Mouse (Mus musculus): Measurements from ENCODE around the gene Tpcn2. TPM values are rescaled to one million over a fixed set of nuclear protein-coding genes. Genes with fewer than 3 reads are reported as not detected.

The Tpcn2 gene
- polyA plus RNA-seq, 1 experiment = not detected

DNA sequence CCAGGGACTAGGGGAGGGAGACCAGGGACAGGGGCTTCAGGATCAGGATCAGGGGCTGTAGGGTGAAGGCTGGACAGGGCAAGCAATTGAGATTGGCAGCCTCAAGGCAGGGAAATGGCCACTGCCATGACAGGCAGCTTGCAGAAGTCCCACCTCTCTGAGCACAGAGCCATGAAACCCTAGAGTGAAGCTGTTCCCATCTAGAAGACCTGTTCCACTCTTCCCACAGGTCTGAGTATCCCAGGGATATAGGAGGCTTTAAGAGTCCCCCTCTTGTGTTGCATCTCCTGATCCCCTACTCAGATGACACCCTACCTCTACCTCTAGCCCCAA lies 17.2 kb upstream of the Tpcn2 start:
- no peaks in the 10 kb centered on the region for H3K9me3 ChIP-seq (ENCODE audit: control insufficient read depth, low read length)
- TF ChIP-seq TAL1 (IDR thresholded peaks at IDR 0.05; ENCODE audit: low read length) = no peak
- no peak for TF ChIP-seq GATA1 (IDR thresholded peaks at IDR 0.05; ENCODE audit: low read length)

DNA sequence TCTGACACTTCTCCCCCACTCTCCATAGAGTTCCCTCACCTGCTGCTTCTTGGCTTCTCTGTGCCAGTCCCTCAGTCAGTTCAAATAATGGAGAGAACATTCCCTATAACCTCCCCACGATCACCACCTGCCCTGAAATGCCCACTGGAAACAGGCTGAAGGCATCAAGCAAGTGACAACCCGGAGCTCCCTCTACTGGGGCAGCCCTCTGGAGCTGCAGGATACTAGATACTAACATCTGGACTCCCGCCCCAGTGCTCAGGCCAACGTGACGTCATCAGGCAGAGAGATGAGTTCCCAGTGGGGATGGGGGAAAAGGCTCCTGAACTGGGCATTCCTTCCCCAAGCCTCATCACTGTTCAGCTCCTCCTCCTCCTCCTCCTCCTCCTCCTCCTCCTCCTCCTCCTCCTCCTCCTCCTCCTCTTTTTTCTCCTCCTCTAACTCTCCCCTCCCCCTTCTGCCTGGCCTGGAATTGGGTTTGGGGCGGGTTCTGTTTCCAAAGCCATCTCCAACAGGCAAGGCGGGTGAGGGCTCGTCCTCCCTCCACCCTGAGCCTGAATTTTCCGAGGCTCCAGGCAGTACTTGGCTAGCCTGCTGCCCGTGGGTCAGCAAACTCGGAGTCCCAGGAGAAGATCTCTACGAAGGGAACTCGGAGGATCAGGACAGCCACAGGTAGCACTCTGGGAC lies 16.7 kb upstream of the Tpcn2 start, which contains the start of gene Mrgprf:
Gene Mrgprf, plus strand, starts transcription at position 508 of the 687 bp plus-strand sequence.
- no peaks in the 10 kb centered on the region for H3K36me3 ChIP-seq (ENCODE audit: control insufficient read depth)
- no peak for TF ChIP-seq TAL1 (IDR thresholded peaks at IDR 0.05; ENCODE audit: low read length)
- no peak for TF ChIP-seq GATA1 (IDR thresholded peaks at IDR 0.05; ENCODE audit: low read length)
- no peaks in the 10 kb centered on the region for H3K27me3 ChIP-seq (ENCODE audit: control insufficient read depth)
- peaks cover 5% of the 10 kb centered on the region for H3K4me1 ChIP-seq (ENCODE audit: control insufficient read depth)
- H3K4me3 ChIP-seq (replicated peaks) = no peak within 1 kb of the TSS
- H3K9me3 ChIP-seq (ENCODE audit: control insufficient read depth, low read length) = no peaks in the 10 kb centered on the region

More for the DNA sequence above, 17.2 kb upstream of the Tpcn2 start:
- no peaks in the 10 kb centered on the region for H3K27me3 ChIP-seq (ENCODE audit: control insufficient read depth)
- H3K4me3 ChIP-seq (replicated peaks) = no peak overlapping the region
- no peaks in the 10 kb centered on the region for H3K36me3 ChIP-seq (ENCODE audit: control insufficient read depth)
- peaks cover 5% of the 10 kb centered on the region for H3K4me1 ChIP-seq (ENCODE audit: control insufficient read depth)

- Histone ChIP-seq H3K4me3 (replicated peaks) (no peak overlapping the region), H3K9me3 (ENCODE audit: control insufficient read depth, low read length) (no peaks in the 10 kb centered on the region), H3K4me1 (ENCODE audit: control insufficient read depth) (peaks cover 5% of the 10 kb centered on the region), H3K27me3 (ENCODE audit: control insufficient read depth) (no peaks in the 10 kb centered on the region), H3K36me3 (ENCODE audit: control insufficient read depth) (no peaks in the 10 kb centered on the region)
- no peak for TF ChIP-seq TAL1 (IDR thresholded peaks at IDR 0.05; ENCODE audit: low read length)
- no peak for TF ChIP-seq GATA1 (IDR thresholded peaks at IDR 0.05; ENCODE audit: low read length)
Measured at GRCm38 (mm10) chr7:145299562-145300320, 15.9 kb upstream of the Tpcn2 start.

DNA sequence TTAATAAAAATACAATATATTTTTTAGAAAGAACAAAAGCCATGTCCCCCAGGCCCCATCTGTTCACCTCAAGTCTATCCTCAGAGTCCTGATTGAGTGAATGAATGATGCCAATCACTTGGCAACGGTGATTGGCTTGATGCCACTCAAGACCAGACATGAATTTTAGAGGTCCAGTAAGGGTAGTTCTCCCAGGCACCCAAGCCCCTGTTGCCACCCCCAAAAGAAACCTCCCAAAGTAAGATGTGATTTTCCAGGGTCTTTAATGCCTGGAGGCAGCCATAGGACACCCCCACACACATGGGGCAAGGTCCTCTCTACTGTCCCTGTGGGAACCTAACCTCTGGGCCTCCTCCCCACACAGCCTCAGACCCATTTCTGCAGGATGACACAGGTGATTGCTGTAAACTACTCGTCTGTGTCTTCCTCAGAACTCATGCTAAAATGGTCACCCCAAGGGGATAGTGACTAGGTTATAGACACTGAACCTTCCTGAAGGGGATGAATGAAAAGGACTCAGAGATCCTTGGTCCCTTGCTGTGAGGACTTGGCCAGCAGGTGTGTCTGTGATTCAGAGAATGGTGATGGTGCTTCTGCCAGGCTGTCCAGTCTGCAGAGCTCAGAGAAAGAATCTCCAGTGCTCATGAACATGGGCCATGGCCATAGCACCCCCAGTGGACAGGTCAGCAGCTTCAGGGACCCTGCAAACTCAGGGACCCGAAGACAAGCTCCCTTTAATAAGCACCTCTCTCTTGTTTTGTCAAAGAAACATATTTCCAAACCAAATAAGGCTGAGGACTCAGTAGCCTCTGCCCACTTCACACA lies 15.1 kb upstream of the Tpcn2 start:
- no peak overlapping the region for H3K4me3 ChIP-seq (replicated peaks)
- no peaks in the 10 kb centered on the region for H3K9me3 ChIP-seq (ENCODE audit: control insufficient read depth, low read length)
- TF ChIP-seq TAL1 (IDR thresholded peaks at IDR 0.05; ENCODE audit: low read length) (no peak), GATA1 (IDR thresholded peaks at IDR 0.05; ENCODE audit: low read length) (no peak)
- no peaks in the 10 kb centered on the region for H3K27me3 ChIP-seq (ENCODE audit: control insufficient read depth)
- H3K36me3 ChIP-seq (ENCODE audit: control insufficient read depth) = no peaks in the 10 kb centered on the region
- peaks cover 5% of the 10 kb centered on the region for H3K4me1 ChIP-seq (ENCODE audit: control insufficient read depth)

DNA sequence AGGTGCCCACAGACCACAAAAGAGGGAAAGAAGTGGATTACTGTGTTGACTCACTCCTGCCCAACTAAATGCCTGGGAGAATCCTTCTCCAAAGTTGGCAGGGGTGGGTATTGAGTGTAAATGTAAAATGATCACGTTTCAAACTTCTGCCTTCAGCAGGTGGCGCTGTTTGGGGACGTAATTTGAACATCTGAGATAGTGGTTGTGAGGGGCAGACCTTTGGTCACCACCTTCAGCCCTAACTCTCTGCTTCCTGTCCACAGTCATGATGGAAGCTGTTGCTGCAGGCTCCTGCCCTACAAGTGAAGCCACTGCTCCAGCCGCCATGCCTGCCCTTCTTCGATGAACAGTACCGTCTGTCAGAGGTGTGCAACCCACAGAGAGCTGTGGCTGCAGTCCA lies 10.0 kb upstream of the Tpcn2 start:
- no peaks in the 10 kb centered on the region for H3K9me3 ChIP-seq (ENCODE audit: control insufficient read depth, low read length)
- no peaks in the 10 kb centered on the region for H3K36me3 ChIP-seq (ENCODE audit: control insufficient read depth)
- TF ChIP-seq GATA1 (IDR thresholded peaks at IDR 0.05; ENCODE audit: low read length) (no peak), TAL1 (IDR thresholded peaks at IDR 0.05; ENCODE audit: low read length) (no peak)
- H3K27me3 ChIP-seq (ENCODE audit: control insufficient read depth) = no peaks in the 10 kb centered on the region
- no peak overlapping the region for H3K4me3 ChIP-seq (replicated peaks)
- H3K4me1 ChIP-seq (ENCODE audit: control insufficient read depth) = no peaks in the 10 kb centered on the region

- Histone ChIP-seq H3K36me3 (ENCODE audit: control insufficient read depth) (no peaks in the 10 kb centered on the region), H3K4me3 (replicated peaks) (no peak overlapping the region), H3K27me3 (ENCODE audit: control insufficient read depth) (no peaks in the 10 kb centered on the region), H3K9me3 (ENCODE audit: control insufficient read depth, low read length) (no peaks in the 10 kb centered on the region), H3K4me1 (ENCODE audit: control insufficient read depth) (no peaks in the 10 kb centered on the region)
- no peak for TF ChIP-seq GATA1 (IDR thresholded peaks at IDR 0.05; ENCODE audit: low read length)
- TF ChIP-seq TAL1 (IDR thresholded peaks at IDR 0.05; ENCODE audit: low read length) = no peak
Measured at GRCm38 (mm10) chr7:145292726-145293125, 8.9 kb upstream of the Tpcn2 start.

GRCm38 (mm10) chr7:145291847-145292246 lies 8.0 kb upstream of the Tpcn2 start:
- TF ChIP-seq GATA1 (IDR thresholded peaks at IDR 0.05; ENCODE audit: low read length) = no peak
- no peak for TF ChIP-seq TAL1 (IDR thresholded peaks at IDR 0.05; ENCODE audit: low read length)
- H3K4me1 ChIP-seq (ENCODE audit: control insufficient read depth) = no peaks in the 10 kb centered on the region
- H3K4me3 ChIP-seq (replicated peaks) = no peak overlapping the region
- H3K36me3 ChIP-seq (ENCODE audit: control insufficient read depth) = no peaks in the 10 kb centered on the region
- no peaks in the 10 kb centered on the region for H3K27me3 ChIP-seq (ENCODE audit: control insufficient read depth)
- H3K9me3 ChIP-seq (ENCODE audit: control insufficient read depth, low read length) = no peaks in the 10 kb centered on the region

DNA sequence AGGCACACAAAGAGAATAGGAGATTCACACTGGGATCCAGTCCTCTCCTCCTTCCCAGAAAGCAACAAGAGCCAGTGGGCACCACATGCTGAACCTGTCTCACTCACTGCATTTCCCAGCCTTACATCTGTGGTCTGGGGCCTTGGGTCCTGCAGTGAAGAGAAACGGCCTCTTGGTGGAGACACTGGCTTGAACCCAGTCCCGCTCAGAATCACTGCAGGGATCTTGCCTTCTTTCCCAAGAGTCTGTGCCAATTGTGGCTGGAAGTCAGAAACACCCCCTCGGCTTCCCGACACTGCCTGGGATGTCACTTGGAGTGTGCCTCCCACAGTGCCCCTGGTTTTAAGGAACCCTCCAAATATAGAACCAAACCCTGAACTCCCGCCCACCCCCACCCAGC lies 5.5 kb upstream of the Tpcn2 start:
- H3K4me3 ChIP-seq (replicated peaks) = no peak overlapping the region
- no peaks in the 10 kb centered on the region for H3K36me3 ChIP-seq (ENCODE audit: control insufficient read depth)
- TF ChIP-seq TAL1 (IDR thresholded peaks at IDR 0.05; ENCODE audit: low read length) (no peak), GATA1 (IDR thresholded peaks at IDR 0.05; ENCODE audit: low read length) (no peak)

GRCm38 (mm10) chr7:145287410-145287809 lies 3.6 kb upstream of the Tpcn2 start:
- Histone ChIP-seq H3K4me3 (replicated peaks) (no peak overlapping the region), H3K9me3 (ENCODE audit: control insufficient read depth, low read length) (no peaks in the 10 kb centered on the region), H3K4me1 (ENCODE audit: control insufficient read depth) (peaks cover 14% of the 10 kb centered on the region), H3K27me3 (ENCODE audit: control insufficient read depth) (no peaks in the 10 kb centered on the region), H3K36me3 (ENCODE audit: control insufficient read depth) (no peaks in the 10 kb centered on the region)
- TF ChIP-seq TAL1 (IDR thresholded peaks at IDR 0.05; ENCODE audit: low read length) (no peak), GATA1 (IDR thresholded peaks at IDR 0.05; ENCODE audit: low read length) (no peak)

More for the DNA sequence above, 5.5 kb upstream of the Tpcn2 start:
- H3K9me3 ChIP-seq (ENCODE audit: control insufficient read depth, low read length) = no peaks in the 10 kb centered on the region
- no peaks in the 10 kb centered on the region for H3K27me3 ChIP-seq (ENCODE audit: control insufficient read depth)
- H3K4me1 ChIP-seq (ENCODE audit: control insufficient read depth) = no peaks in the 10 kb centered on the region
